Mouse (Mus musculus): ENCODE results near the gene Kctd10. TPM values are rescaled to one million over a fixed set of nuclear protein-coding genes. Genes with fewer than 3 reads are reported as not detected.

The Kctd10 gene
- 10 to 100 TPM; 53.3 to 58.4 (median 56.9) TPM for total RNA-seq (2022)

DNA sequence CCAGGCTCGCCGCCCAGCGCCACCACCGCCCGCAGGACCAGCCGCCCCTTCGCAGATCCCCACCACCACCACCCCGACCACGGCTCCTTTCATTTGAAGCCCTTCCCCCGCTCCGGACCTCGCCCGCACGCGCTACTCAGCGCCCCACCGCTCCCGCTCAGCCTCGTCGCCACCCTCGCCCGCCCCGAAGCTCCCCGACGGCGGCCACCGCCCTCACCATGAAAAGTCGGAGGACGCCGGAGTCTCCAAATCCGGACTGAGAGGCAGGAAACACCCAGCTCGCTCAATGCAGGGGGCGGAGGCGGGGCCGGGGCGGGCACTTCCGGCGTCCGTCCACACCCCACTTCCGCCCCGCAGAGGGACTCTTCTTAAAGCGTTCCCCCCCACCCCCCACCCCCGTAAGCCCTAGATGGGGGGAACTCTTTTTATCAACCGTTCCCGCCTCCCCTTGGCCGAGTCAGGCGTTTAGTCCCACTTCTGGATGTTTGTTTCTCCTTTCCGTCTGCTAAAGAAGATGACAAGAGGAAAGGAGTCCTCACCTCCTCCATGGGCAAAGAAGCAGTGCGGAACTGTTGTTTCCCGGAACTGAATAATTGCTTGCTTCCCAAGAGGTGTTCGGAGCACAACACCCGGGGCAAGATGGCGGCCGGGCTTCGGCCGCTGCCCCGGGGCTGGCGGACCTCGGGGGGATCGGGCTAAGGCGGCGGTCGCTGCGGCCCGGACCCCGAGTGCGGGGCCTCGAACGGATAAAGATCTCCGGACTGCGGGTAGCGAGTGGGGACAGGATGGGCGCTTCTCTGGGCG is at the start of gene Kctd10, which contains the start of gene Ube3b:
TSS of gene Kctd10 (minus strand) at position 300 of the 804 bp plus-strand sequence.
TSS of gene Ube3b (plus strand) at position 399 of the 804 bp plus-strand sequence.
- DNase-seq (ENCODE audit: low spot score in 2 of 2), result peak; percentile 61 to 78

DNA sequence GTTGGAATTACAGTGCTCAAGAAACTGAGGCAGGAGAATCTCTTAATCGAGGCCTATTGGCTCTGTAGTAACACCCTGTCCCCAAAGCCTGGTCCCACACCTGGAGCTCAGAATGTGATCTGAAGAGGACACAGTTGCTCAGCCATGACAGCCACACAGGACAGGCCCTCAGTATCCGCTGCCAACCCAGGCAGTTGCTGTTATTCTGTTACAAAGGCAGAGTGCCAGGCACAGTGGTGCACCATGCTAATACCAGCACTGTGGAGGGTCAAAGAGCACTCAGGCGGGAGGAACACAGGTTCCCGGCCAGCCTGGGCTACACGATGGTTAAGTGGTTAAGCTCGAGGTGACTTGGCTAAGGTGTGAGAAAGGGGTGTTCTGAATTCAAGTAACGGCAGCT is 49.5 kb upstream of the Kctd10 start:
- DNase-seq (ENCODE audit: low spot score in 2 of 2), result no peak

DNA sequence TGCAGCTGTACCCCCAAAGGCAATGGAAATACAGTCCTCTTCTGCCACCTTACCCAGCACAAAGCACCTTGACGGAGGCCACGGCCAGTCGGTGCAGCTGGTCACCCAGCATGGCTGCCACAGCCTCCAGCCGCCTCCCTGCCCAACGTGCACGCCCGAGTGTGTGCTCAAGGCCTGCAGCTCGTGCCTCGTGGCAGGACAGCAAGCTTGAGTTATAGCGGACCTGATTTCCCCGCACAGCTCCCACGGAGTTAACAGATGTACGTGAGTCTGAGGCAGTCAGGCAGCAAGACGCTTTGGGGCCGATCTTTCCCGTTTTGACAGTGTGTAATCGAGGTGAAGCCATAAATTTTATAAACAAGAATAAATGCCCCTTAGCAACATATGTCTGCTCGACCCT is 48.3 kb upstream of the Kctd10 start:
- DNase-seq (ENCODE audit: low spot score in 2 of 2), result no peak

DNA sequence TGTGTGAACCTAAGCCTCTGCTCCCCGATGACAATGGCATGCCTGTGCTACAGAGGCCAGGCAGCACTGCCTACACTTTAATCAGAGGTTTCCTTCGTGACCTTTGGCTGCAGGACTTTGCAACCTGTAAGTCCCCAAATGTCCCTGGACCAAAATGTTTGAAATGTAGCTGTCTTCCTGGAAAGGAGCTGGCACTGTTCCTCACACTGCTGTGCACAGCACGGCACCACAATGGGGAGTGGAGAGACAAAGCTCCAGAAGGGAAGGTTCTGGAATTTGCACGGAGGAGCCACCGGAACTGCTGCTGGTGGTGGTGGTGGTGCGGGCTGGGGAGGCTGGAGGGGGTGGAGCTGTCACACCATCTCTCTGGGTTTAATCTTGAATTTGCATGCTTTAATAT is 46.4 kb upstream of the Kctd10 start:
- DNase-seq (ENCODE audit: low spot score in 2 of 2), result no peak

DNA sequence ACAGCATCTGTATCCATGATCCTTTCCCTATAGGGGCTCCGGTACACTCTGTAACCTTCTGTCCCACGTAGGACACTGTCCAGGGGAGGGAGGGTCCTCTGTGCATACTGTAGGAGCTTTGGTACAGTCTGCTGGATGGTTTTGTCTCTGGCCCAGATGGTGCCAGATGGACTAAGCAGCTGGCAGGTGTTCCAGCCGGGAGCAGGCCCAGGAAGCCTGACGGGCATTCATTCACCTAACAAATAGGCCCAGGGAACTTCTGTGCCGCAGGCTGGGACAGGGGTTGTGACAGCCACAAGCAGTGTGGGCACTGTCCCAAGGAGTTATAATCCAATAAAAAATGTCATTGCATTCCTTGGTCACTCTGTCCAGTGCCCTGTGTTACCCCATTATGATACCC is 43.7 kb upstream of the Kctd10 start:
- DNase-seq (ENCODE audit: low spot score in 2 of 2), result no peak

DNA sequence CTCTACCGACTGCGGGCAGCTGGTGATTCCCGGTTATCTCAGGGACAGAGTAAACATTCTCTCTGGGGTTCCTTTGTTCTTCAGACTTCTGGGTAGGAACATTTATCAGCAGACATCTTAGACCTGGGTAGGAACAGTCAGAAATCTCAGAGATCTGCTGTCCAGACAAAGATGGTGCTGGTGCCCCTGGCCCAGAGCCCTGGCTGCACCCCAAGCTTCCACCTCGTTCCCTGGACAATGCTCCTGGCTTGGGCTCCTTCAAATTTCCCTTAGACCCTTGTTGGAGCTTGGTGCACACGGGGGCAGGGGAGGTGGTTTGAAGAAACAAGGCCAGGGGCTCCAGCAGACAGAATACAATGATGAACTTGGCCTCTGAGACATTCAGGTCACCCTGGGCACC is 42.3 kb upstream of the Kctd10 start:
- DNase-seq (ENCODE audit: low spot score in 2 of 2), result no peak

DNA sequence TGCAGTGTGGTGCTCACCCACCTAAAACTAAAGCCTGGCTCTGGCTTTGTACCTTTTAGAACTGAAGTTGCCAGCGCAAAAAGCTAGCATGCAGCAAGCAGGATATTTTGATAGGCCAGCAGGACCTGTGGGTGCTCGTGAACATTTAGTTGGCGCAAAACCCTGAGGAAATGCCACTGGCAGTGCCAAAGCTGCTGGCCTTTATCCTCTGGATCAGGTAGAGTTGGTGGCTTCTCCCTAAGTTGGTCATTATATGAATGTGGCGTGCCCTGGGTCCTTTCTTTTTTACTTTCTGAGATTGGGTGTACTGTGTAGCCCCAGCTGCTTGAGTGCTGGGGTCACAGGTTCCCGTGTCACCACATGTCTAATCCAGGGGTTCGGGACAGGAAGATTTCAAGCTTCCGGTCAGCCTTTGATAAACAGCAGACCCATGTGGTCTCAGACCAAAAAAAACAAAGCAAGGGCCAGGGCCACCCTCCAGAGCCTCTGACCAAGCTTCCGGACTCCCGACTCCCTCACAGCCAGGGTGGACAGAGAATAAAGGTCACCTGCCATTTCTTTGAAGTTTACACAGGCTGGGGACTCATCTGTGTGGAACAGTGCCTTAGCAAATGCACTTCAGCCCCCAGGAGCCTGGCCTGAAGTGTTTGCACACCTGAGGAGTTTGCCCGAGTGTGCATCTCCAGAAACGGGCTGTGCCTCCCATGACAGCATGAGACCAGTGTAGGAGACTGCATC is 41.4 kb upstream of the Kctd10 start:
- no peak for DNase-seq (ENCODE audit: low spot score in 2 of 2)

DNA sequence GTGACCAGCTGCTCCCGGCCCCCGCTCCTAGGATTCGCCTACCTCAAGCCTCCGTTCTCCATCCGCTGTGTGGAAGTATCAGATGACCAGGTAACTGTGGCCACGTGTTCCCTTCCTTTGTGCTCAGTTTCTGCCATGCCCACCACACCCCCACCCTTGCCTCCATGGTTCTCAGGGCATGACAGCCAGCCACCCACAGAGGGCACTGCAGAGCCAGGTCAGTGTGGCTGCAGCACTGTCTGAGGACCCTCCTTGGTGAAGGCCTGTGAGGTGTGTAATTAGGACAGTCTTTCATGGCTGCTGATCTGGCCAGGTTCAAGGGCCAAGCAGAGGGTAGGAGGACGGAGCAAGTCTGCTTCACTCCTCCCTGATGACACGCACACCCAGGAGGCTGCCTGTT is 38.2 kb upstream of the Kctd10 start:
- no peak for DNase-seq (ENCODE audit: low spot score in 2 of 2)

DNA sequence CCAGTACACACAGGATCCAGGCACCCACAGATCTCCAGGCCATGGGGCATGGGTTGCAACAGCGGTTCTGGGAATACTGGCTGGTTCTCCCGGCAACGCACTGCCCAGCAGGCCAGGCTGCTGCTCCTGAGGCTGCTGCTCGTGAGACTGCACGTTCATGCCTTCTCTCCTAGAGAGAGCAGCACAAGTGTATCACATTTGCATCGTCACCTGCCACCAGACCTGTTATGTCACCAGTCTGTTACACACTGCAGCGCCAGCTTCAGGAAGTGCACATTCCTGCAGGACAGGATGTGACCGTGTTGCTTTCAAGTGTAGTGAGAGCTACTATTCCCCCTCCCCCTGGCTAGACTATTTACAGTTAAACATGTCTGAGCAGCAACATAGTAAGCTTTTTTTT is 36.5 kb upstream of the Kctd10 start:
- no peak for DNase-seq (ENCODE audit: low spot score in 2 of 2)

DNA sequence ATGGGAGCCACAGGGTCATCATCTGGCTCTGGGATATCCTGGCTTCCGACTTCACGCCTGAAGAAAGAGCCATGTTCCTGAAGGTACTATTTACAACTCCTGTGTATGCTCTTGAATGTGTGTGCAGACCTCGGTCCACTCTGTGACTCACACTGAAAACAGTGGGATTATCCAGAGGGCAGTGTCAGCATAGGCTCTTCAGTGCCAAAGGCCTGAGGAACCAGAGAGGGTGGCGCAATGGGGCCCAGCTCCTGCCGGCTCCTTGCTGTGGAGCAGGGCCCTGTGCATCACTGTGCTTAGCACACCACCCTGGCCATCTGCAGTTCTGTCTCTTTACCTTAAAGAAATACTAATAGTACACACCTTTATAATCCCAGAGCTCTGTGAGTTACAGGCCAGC is 35.3 kb upstream of the Kctd10 start:
- DNase-seq (ENCODE audit: low spot score in 2 of 2), result no peak

DNA sequence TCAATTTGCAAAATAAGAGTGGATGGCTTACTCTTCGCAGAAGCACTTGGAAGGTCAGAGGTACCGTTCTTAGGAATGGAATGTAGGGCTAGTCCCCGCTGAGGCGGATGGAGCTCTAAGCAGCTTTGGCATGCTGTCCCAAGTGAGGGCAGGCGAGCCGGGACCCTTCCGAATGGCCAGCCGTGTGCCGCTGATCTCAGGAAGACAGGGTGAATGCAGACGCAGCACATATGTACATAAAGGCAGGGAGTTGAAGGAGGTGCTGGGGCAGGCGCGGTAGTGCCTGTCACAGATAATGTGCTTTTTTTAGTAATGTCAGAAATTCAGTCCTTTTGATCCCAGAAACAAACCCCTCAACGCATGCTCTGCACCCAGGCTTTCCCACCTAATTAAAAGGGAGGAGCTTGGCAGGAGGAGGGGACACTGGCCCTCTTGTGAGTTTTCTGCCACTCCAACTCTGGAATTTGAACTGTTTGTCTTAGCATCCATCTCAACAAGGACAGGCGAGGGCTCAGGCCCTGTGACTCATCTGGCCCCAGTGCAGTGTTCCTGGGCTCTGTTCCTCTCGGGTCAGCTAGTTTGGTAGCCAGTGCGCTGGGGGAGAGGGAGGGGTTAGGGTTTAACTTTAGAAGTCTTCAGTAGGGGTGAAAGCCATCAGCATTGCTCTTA is 32.9 kb upstream of the Kctd10 start:
- DNase-seq (ENCODE audit: low spot score in 2 of 2), result no peak

DNA sequence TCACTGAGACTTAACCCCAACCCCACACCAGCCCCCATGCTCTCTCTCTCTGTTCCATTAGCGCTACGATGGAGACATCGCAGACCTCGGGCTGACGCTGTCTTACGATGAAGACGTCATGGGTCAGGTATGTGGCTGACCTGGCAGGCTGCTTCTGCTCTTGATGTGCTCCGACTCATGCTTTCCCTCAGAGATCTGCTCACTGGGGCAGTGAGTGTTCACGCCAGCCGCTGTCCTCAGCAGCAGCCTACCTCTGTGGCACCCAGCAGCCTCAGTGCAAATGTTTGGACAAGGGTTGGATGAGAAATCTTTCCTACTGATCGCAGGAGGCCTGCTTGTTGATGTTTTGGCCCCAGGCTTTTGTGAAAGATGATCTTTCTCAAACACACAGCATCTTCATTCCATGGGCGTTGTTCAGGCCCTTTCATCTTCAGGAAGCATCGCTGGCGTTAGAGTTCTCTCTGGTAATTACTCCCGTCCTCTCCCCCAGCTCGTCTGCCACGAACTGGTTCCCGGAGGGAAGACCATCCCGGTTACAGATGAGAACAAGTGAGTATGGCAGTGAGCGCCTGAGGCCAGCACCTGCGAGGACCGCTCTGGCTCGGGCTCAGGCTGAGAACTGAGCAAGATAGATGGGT is 32.2 kb upstream of the Kctd10 start:
- DNase-seq (ENCODE audit: low spot score in 2 of 2), result no peak

DNA sequence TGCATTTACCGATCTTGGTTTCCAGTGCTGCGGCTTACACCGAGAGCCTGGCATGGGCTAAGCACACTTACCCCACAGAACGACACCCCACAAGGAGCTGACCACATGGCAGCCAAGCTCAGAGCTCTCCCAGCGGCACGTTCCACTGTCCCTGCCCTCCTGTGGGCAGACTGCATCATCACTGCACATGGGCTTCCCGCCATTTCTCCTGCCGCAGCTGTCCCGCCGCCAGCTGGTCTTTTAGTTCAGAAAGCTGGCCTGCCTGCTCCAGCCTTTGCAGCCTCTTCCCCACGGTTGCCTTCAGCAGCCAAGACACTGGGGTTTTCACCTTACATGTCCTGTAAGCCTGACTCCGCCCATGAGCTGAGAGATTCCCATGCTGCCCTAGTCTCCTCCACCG is 30.1 kb upstream of the Kctd10 start:
- no peak for DNase-seq (ENCODE audit: low spot score in 2 of 2)

DNA sequence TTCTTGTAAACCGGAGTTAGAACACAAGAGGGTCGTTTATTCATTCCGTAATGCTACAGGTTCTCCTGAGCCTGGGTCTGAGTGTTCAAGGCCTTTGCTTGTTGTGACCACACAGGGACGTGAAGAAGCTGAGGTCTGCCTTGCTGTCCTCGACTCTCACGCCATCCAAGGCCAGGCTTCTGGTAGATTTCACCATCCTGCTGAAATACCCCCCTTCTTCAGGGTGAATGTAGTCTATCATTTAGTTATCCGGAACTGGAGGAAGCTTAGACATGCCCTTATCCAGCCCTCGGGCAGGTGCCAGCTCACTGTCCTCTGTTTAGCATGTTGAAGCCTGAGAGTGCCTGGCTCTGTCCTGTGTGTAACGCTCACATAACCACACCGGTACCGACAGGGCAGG is 28.5 kb upstream of the Kctd10 start:
- DNase-seq (ENCODE audit: low spot score in 2 of 2), result no peak

DNA sequence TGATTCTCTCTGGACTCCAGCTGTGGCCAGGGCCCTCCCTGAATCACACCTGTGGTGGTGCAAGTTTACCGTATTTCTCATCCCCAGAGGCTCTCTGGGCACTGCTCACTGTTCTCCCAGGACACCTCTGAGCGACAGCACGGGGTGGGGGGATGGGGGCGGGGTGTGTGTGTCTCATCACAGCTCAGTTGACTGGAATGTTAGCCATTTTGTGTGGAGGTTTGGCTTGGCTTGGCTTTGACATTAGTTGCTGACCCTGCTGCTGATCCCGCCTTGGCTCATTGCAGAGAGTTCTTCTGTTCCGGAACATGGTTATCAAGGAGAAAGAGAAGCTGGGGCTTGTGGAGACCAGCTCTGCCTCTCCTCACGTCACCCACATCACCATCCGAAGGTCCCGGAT is 27.5 kb upstream of the Kctd10 start:
- DNase-seq (ENCODE audit: low spot score in 2 of 2), result no peak

DNA sequence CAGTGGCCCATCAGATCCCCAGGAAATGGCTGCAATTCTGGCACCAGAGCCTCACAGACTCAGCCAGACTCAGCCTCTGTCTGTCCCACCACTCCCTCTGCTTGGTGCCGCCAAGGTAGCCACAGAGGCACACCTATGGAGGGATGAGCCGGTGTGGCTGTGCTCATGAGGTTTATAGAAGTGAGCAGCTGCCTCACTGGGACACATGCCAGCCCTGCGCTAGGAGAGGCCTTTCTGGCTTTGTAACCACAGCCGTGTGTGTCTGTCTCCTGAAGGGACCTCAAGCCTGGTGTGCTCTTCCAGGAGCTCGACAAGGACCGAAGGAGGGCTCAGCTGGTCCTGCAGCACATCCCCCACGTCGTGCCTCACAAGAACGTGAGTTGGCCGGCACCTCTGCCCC is 27.0 kb upstream of the Kctd10 start:
- DNase-seq (ENCODE audit: low spot score in 2 of 2), result no peak

DNA sequence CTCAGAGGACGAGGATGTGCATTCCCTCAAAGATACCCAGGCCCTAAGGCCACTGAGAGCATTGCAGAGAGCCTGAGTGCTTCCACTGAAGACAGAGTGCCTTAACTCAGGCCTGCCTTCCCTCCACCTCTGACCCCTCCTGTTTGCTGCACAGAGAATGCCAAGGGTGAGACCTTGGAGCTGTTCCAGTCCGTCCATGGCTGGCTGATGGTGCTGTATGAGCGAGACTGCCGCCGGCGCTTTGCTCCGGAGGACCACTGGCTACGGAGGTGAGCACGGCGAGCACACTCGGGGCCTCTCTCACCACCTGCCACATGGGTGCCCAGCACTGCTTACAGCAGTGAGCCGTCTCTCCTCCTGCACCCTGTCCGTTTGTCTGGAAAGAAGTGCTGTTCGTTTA is 26.3 kb upstream of the Kctd10 start:
- DNase-seq (ENCODE audit: low spot score in 2 of 2), result no peak

DNA sequence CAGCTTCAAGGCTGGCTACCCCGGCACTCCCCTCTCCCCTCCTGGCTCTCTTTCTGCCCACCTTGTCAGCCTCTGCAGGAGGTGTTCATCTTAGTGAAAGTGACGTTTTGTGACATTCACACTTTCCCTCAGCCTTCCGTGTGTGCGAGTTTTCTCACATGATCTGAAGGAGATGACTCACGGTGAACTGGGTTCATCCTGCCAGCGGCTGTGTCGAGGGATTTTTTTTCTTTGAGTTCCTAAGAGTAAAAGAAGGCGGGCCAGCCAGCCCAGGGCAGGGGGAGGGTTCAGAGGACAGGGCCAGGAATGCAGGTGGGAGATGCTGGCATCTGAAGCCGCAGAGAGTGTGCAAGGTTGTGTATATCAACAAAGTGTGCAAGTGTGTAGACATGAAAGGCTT is 12.9 kb upstream of the Kctd10 start:
- DNase-seq (ENCODE audit: low spot score in 2 of 2), result no peak

DNA sequence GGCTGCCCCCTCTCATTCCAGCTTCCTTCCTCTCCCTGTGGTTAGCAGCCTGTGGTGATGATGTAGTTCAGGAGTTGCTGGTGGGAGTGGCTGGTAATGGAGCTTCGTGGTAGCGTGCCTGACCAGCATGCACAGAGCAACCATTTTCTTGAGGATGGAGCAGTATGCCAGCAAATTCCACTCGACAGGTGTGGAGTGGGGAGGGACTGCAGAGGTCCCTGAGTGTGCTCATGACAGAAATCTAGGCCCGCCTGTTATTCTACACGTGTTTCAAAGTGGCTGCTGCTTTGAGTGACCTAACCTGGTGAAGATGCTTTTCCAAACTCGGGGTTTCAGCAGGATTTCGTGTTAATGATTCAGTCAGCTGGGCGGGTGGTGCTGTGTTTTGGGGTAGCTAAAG is 4.1 kb upstream of the Kctd10 start:
- no peak for DNase-seq (ENCODE audit: low spot score in 2 of 2)

DNA sequence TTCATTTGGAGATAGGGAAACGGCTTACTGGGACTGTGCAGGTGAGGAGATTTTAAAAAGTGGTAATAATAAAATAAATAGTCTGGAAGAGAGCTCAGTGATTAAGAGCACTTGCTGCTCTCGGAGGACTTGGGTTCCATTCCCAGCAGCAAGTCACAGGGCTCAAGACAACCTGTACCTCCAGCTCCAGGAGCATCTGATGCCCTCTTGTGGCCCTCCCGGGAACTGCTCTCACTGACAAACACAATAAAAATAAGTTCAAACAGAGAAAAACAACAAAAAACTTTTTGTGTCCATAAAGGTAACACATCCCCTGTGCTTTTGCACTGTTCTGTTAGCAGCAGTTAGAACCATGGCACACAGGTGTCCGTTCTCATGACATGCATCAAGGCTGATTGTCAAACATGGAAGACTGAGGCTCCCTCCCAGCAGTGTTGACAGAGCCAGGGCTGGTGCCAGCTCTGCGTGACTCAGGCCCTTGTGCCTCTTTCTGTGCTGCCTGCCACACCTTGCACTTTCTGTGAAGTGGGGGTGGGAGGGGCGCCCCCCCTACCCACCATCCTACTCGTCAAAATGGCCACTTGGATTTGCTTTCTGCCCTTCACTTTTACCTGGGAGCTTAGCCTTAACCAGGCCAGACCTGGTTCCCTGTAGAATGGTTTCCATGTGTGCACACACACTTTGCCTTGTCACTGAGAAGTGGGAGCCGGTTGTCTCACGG is 3.0 kb upstream of the Kctd10 start:
- DNase-seq (ENCODE audit: low spot score in 2 of 2), result peak in 1 of 2 experiments; percentile 25

DNA sequence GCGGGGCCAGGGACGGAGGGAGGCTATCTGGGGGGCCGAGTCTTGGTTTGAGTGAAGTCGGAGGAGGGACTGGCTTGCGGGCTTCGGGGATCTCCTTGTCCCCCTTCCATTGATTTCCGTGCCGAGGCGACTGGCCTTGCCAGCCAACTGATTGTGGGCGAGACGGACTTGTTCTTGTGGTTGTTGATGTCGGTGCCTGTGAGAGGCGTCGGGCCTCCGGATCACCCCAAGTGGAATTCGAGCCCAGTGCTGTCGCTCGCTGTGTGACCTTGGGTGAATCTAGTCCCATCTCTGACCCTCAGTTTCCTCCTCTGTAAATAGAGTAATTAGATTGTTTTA is 674 bp upstream of the Kctd10 start:
- no peak for DNase-seq (ENCODE audit: low spot score in 2 of 2)

Measured in left cerebral cortex, adult 8-10 months (tissue).